Mouse (Mus musculus) stomach, postnatal 0 days (tissue): ENCODE data around the gene Prrxl1. TPM values are rescaled to one million over a fixed set of nuclear protein-coding genes. Genes with fewer than 3 reads are reported as not detected.
A peak's percentile ranks its signal among the peaks of the same experiment; 100 is the strongest.

Experiments
- ATAC-seq: fragments of 200-750 bp; cut with Nextera tagmentation; 2 replicates; pipeline ENCODE4 v1.8.0; 2017; ENCODE audit not compliant: low FRiP score, low TSS enrichment
- DNase-seq: peaks from one replicate; pipeline ENCODE4 v3.0.0-alpha.2; 2016; ENCODE audit warnings: low spot score
- H3K27ac ChIP-seq: fragments of 300-500 bp; sonication (generic); replicated peaks from 2 replicates; pipeline ENCODE4 v1.5.1; 2014; ENCODE audit warnings: mild to moderate bottlenecking, control low read depth
- H3K27me3 ChIP-seq: fragments of 300-500 bp; sonication (generic); 2 replicates; pipeline ENCODE4 v1.6.1; 2014; ENCODE audit warnings: low read length; ENCODE audit not compliant: control insufficient read depth, insufficient read depth
- H3K36me3 ChIP-seq: fragments of 300-500 bp; sonication (generic); 2 replicates; pipeline ENCODE4 v1.6.1; 2014; ENCODE audit warnings: low read length, mixed read lengths; ENCODE audit not compliant: control insufficient read depth, insufficient read depth
- H3K4me1 ChIP-seq: fragments of 300-500 bp; sonication (generic); replicated peaks from 2 replicates; pipeline ENCODE4 v1.6.1; 2014; ENCODE audit warnings: antibody characterized with exemption; ENCODE audit not compliant: control insufficient read depth, insufficient read depth
- H3K4me2 ChIP-seq: fragments of 300-500 bp; sonication (generic); replicated peaks from 2 replicates; pipeline ENCODE4 v1.6.1; 2014; ENCODE audit warnings: low read depth, mild to moderate bottlenecking, control low read depth, moderate library complexity
- H3K4me3 ChIP-seq: fragments of 300-500 bp; sonication (generic); 2 replicates; pipeline ENCODE4 v1.5.1; 2014; ENCODE audit warnings: low read depth, low read length, control low read depth
- H3K9ac ChIP-seq: fragments of 300-500 bp; sonication (generic); 2 replicates; pipeline ENCODE4 v1.6.1; 2014; ENCODE audit warnings: mild to moderate bottlenecking, low read length, control low read depth, mixed read lengths
- H3K9me3 ChIP-seq: fragments of 300-500 bp; sonication (generic); 2 replicates; pipeline ENCODE4 v1.6.1; 2016; ENCODE audit warnings: low read length; ENCODE audit not compliant: control insufficient read depth
- CTCF ChIP-seq: IDR thresholded peaks from 2 replicates; pipeline ENCODE4 v1.5.1; 2016; ENCODE audit warnings: antibody characterized with exemption, low read depth, mild to moderate bottlenecking, moderate library complexity
- EP300 ChIP-seq: optimal IDR thresholded peaks from 2 replicates; pipeline ENCODE3; 2016; ENCODE audit warnings: antibody characterized with exemption
- WGBS: fragments of 180-500 bp; shearing (Covaris S2); extraction: QIAGEN DNeasy Blood & Tissue Kit; methylation state at CpG from one replicate; pipeline ENCODE4 v1.1.7; 2014; 5-methylcytosine and 5-hydroxymethylcytosine counted together
- polyA plus RNA-seq: library from polyadenylated mRNA; unstranded; fragments of >200 nt; fragmentation: Nextera tagmentation; extraction: Ambion mirVana; gene quantifications from 2 replicates; pipeline ENCODE4 v1.2.1, GENCODE M21; 2015

The Prrxl1 gene
- polyA plus RNA-seq, 1 experiment from 2014 or later: 0.10 TPM

GRCm38 (mm10) chr14:32609392-32609791, 10.2 kb downstream of the Prrxl1 start:
- no peaks in the 10 kb centered on the region for H3K4me1 ChIP-seq
- ATAC-seq (no peak), DNase-seq (no peak)
- H3K4me2 ChIP-seq: no peak overlapping the region
- 10% methylated on average over 3 of the region's 3 CpGs for WGBS
- no peaks in the 10 kb centered on the region for H3K27me3 ChIP-seq
- TF ChIP-seq EP300 (no peak), CTCF (peak; percentile 80)
- H3K9ac ChIP-seq: no peak overlapping the region
- H3K27ac ChIP-seq: no peak overlapping the region
- H3K4me3 ChIP-seq: no peak overlapping the region
- H3K9me3 ChIP-seq: no peaks in the 10 kb centered on the region
- H3K36me3 ChIP-seq: no peaks in the 10 kb centered on the region

GRCm38 (mm10) chr14:32617253-32617652, 18.0 kb downstream of the Prrxl1 start:
- H3K4me3 ChIP-seq: no peak overlapping the region
- DNase-seq (no peak), ATAC-seq (no peak)
- no peaks in the 10 kb centered on the region for H3K9me3 ChIP-seq
- no peak overlapping the region for H3K4me2 ChIP-seq
- H3K27ac ChIP-seq: no peak overlapping the region
- 87% methylated on average over 5 of the region's 5 CpGs for WGBS
- no peaks in the 10 kb centered on the region for H3K36me3 ChIP-seq
- TF ChIP-seq CTCF: no peak
- TF ChIP-seq EP300: no peak
- H3K9ac ChIP-seq: no peak overlapping the region
- H3K4me1 ChIP-seq: no peaks in the 10 kb centered on the region
- H3K27me3 ChIP-seq: no peaks in the 10 kb centered on the region

DNA sequence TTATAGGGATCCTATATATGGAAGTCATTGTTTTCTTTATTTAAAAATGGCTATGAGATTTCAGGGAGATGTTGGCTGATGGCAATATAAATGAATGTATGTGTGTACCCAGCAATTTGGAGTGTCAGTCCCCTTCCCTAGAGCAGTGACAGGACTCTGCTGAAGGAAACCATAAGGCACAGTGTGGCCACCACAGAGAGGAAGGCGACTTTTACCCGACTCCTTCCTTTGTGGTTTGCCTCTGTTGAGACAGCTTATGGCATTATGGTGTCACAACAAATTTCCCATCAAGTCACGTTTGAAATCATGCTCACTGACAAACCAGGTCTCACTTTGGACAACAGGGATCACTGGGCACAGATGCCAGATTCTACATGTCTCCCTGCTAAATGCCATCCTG, 25.0 kb downstream of the Prrxl1 start:
- H3K4me3 ChIP-seq: no peak overlapping the region
- ATAC-seq (no peak), DNase-seq (no peak)
- no peaks in the 10 kb centered on the region for H3K27me3 ChIP-seq
- no peaks in the 10 kb centered on the region for H3K4me1 ChIP-seq
- H3K4me2 ChIP-seq: no peak overlapping the region
- no peaks in the 10 kb centered on the region for H3K36me3 ChIP-seq
- H3K27ac ChIP-seq: no peak overlapping the region
- no peak overlapping the region for H3K9ac ChIP-seq
- 77% methylated on average over 3 of the region's 3 CpGs for WGBS
- H3K9me3 ChIP-seq: no peaks in the 10 kb centered on the region
- TF ChIP-seq EP300 (no peak), CTCF (no peak)

GRCm38 (mm10) chr14:32624811-32625210, 25.6 kb downstream of the Prrxl1 start:
- no peaks in the 10 kb centered on the region for H3K36me3 ChIP-seq
- no peak for ATAC-seq
- no peak overlapping the region for H3K4me2 ChIP-seq
- DNase-seq: no peak
- H3K9ac ChIP-seq: no peak overlapping the region
- no peak for TF ChIP-seq EP300
- TF ChIP-seq CTCF: no peak
- H3K9me3 ChIP-seq: no peaks in the 10 kb centered on the region
- no peak overlapping the region for H3K4me3 ChIP-seq
- H3K27me3 ChIP-seq: no peaks in the 10 kb centered on the region
- 86% methylated on average over 7 of the region's 7 CpGs for WGBS
- no peak overlapping the region for H3K27ac ChIP-seq
- H3K4me1 ChIP-seq: no peaks in the 10 kb centered on the region

DNA sequence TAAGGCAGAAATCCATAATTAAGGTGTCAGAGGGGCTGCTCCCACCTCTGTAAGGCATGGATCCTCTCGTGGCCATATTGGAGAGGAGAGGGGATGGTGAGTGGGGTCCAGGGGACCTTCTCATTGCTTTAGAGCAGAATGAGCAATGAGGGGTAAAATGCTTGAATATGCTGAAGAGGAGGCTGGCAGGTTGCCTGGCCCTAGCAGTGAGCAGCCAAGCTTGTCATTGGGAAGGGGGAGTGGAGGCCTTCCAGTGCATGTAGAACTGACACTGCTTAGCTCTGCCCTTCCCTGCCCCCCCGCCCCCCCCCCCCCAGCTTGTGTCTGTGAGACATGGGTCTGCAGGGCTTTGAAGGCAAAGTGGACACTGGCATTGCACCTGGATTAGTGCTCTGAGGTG, 28.1 kb downstream of the Prrxl1 start:
- H3K36me3 ChIP-seq: no peaks in the 10 kb centered on the region
- no peak for DNase-seq
- no peak overlapping the region for H3K27ac ChIP-seq
- no peak overlapping the region for H3K9ac ChIP-seq
- H3K4me3 ChIP-seq: no peak overlapping the region
- no peak for TF ChIP-seq EP300
- no peak for TF ChIP-seq CTCF
- H3K27me3 ChIP-seq: no peaks in the 10 kb centered on the region
- 43% methylated on average over 2 of the region's 2 CpGs for WGBS
- ATAC-seq: no peak
- no peak overlapping the region for H3K4me2 ChIP-seq
- no peaks in the 10 kb centered on the region for H3K4me1 ChIP-seq
- H3K9me3 ChIP-seq: no peaks in the 10 kb centered on the region

DNA sequence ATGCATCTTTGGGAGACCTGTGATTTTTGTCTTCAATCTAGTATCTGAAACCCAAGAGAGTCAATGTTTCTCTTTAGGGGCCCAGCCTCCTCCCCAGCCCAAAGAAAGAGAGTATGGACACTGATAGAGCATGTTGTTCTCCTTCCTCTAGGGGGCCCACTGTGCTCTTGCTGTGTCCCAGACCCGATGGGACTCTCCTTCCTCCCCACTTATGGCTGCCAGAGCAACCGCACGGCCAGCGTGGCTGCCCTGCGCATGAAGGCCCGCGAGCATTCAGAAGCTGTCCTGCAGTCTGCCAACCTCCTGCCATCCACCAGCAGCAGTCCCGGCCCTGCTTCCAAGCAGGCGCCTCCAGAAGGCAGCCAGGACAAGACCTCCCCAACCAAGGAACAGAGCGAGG, 29.4 kb downstream of the Prrxl1 start:
- no peaks in the 10 kb centered on the region for H3K4me1 ChIP-seq
- TF ChIP-seq CTCF (peak; percentile 49), EP300 (no peak)
- H3K27ac ChIP-seq: no peak overlapping the region
- ATAC-seq (no peak), DNase-seq (no peak)
- WGBS: 36% methylated on average over 10 of the region's 10 CpGs
- no peak overlapping the region for H3K4me2 ChIP-seq
- H3K36me3 ChIP-seq: no peaks in the 10 kb centered on the region
- H3K9me3 ChIP-seq: no peaks in the 10 kb centered on the region
- no peak overlapping the region for H3K9ac ChIP-seq
- no peaks in the 10 kb centered on the region for H3K27me3 ChIP-seq
- H3K4me3 ChIP-seq: no peak overlapping the region
